Mouse (Mus musculus) adrenal gland, adult 2 months (tissue): ENCODE results near the gene Col6a3. TPM values are rescaled to one million over a fixed set of nuclear protein-coding genes. Genes with fewer than 3 reads are reported as not detected.

Source experiments
- DNase-seq: peaks from one replicate; pipeline ENCODE4 v3.0.0; 2021
- polyA plus RNA-seq: library from polyadenylated mRNA; depleted of rRNA; stranded (reverse); fragments of >200 nt; gene quantifications from 2 replicates; pipeline ENCODE4 v1.2.3, GENCODE M21; 2012
- total RNA-seq, 2 experiments: library from RNA; stranded (reverse); gene quantifications; 2 replicates each; pipeline ENCODE4 v1.2.3; 2021

The Col6a3 gene
- total and polyA plus RNA-seq, 3 experiments = 12.3 to 29.9 (median 19.8) TPM

DNA sequence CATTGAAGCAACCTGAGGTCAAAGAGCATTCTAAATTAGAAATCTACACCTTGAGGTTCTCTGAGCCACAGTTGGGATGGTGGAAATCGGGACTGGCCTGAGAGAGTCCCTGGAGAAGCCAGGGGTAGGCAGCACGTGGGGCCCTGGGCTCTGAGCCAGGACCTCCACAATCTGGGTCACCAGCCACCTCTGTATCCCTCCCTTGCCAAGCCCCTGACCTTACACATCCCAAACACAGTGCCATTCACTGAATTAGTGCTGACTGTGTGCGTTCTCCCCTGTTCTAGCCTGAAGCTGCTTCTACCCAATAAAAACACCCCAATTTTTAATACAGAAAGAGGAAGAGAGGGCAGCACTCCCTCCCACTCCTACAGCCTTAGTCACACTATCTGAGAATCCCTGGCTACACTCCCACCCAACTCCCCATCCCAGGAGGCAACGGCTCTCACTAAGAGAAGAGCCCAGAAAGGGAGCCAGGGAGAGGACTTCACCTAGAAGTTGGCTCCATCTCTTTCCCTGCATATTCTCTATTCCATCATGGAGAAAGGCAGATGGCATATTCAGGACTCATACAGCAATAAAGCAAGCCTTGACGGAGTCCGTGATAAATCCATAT, 46.4 kb downstream of the Col6a3 start:
- DNase-seq = peak; percentile 83

DNA sequence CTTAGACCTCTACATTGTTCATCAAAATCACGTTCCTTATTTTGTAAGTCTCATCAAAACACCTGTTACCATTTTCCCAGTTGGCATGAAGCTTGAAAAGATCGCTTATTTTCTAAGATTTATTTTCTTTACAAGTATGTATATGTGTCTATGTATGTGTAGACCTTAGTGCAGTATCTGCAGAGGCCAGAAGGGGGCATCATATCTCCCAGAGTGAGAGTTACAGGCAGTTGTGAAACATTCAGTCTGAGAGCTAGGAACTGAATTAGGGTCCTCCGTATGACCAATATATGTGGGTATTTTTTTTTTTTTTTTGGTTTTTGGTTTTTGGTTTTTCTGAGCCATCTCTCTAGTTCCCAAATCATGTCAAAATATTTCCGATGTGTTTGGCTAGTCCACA, 50.4 kb downstream of the Col6a3 start:
- DNase-seq = no peak

DNA sequence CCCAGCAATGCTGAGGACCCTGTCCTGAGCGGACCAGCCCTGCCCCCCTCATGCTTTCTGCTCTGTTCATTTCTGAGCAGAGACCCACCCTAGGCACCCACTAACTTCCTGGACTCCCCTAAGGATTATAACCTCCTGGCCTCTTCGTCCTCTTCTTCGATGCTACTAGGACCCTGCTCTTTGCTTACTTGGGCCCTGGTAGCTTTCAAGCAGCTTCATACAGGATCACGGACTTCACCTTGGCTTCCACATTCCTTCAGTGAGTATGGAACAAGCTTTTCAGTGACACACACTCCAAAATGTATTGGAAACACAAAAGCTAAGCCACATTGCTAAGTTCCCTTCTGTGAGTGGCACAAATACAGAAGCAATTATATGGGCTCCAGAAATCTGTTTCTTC, 52.8 kb downstream of the Col6a3 start:
- DNase-seq = no peak

DNA sequence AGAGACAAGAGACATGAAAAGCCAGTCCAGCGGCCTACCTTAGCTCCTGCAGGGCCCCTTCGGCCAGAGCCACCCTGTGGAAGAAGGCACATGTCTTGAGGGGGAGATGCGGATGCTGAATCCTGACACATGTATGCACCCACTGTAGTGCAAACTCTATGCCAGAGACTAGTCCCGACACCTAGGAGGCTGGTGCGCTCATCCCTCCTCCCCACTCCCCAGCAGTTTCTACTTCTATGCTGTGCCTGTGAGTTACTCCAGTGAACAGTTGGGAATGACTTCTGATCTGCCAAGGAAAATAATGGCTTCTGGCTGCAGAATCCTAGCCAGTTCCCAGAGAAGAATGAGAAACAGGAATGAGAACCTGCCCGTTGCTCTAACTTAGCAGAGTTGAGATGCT, 54.3 kb downstream of the Col6a3 start:
- no peak for DNase-seq

DNA sequence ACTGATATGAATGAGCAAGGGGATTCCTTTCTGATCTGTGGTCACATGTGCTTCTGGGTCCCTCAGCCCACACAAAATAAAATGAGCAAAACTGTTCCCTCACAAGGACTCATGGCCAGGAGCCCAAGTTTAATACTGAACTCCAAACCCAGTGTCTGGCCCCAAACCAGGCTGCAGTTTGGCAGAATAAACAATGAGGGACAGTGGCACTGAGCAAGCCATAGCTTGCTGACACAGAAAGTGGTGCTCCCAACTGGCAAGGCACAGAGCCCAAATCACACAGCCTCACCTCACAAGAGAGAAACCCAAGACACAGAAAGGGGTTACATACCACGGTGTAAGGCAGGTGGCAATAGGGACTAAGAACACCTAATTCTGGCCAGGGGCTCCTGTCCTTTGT, 63.3 kb downstream of the Col6a3 start:
- no peak for DNase-seq

DNA sequence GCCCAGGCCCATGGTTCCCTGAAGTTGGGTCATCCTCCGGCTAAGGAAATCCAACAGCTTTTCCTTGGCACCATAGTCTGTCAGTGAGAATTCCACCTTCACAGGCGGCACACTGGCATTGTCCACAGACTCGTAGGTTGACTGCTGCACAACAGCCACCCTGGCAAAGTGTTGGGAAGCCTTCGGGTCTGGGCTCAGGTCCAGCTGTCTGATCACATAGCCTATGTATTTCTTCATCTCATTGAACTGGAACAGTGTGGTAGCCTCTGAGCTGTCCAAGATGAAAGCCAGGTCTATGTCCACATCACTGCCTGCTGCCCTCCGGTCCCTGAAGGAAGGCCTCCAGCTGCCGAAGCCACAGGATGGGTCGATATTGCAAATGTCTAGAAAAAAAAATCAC, 64.7 kb downstream of the Col6a3 start:
- peak; percentile 63 for DNase-seq

DNA sequence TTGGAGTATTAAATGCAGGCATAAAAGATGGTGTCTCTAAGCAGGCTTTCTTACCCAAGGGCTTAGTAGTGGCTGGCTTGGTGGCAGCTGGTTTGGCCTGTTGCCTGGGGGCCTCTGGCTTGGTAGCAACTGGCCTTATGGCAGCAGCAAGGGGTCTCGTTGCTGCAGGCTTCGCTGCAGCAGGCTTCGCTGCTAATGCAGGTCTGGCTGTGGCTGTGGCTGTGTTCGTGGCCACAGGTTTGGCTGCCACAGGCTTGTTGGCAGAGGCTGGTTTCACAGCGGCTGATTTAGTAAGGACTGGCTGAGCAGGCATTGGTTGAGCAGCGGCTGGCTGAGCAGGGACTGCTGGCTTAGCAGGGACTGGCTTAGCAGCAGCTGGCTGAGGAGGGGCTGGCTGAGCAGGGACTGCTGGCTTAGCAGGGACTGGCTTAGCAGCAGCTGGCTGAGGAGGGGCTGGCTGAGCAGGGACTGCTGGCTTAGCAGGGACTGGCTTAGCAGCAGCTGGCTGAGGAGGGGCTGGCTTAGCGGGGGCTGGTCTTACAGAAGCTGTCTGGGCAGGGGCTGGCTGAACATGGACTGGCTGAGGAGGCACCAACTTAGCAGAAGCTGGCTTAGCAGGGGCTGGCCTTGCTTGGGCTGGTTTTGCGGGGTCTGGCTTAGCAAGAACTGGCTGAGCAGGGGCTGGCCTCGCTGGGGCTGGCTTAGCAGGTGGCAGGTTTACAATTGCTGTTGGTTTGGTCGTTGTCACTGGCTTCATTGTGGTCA, 68.1 kb downstream of the Col6a3 start:
- DNase-seq = peak; percentile 53

DNA sequence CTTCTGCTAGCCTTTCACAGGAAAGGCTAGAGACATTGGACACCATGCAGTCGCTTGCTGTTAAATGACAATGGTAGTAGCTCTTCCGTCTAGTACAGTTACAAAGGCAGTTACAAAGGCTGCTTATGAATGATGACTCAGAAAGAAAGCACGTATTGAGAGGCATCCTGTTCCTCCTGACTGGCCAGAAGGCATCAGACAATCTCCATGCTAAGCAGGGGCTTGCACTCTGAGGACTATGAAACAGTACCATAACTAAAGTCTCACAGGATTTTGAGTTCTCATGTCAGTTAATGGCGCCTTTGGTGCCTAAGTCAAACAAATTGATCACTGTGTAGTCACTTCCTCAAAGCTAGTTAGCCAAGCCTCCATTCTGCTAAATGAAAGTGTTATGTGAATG, 72.6 kb downstream of the Col6a3 start:
- no peak for DNase-seq

DNA sequence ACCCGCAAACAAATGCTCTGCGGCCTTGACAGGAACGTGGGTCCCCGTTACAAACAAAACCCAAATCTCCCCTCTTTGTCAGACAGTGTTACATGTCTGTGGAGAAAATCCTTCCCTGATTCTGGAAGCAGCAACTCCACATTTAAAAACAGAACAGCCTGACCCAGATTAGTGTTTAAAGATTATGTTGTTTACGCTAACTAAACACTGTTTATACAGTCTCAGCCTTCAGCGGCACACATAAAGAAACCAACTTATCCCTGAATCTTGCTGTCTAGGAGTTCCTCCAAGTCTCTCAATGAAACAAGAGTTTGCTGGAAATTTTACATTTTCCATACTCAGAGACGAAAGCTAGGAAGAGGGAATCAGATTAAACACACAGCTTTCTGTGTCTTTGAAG, 73.7 kb downstream of the Col6a3 start:
- DNase-seq = no peak

DNA sequence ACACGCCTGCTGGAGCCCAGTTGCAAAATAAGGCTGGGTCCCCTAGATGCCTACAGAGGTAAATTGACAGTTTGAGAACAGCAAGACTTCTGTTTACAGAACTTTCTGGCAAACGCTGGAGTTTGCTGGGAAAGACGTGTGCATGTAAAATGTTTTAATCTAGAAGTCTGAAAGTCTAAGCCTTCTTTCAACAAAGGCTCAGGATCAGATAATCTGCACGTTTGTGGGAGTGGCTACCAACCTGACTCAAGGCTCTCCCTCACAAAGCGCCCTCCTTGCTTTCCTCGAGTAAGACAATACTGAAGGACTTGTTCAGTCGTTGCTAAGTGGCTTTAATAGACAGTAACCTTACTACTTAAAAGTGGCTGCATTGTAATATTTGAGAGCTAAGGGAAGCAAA, 74.5 kb downstream of the Col6a3 start:
- no peak for DNase-seq

DNA sequence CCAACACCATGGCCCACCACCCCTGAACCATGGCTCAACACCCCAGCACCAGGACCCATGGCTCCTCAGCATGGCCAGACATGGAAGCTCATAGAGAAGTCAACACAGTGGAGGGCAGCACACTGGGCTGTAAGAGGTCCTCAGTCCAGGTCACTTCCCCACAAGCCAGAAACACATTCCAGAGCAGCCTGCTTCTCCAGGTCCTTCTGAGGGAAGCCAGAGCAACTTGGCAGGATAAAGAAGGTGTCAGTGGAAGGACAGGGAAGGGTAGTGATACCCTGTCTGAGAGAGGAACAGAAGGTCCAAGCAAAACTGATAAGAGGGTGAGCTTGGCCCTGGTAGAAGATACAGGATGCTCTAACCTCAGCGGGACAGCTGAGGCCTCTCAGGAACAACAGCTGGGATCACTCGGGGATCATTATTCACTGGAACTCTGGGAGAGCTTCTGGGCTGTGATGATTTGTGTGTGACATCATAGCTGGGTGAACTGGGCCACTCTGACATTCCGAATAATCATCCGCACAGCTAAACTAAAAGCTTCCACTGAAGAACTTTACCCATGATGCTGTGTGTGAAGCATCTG, 85.6 kb downstream of the Col6a3 start:
- DNase-seq = no peak

DNA sequence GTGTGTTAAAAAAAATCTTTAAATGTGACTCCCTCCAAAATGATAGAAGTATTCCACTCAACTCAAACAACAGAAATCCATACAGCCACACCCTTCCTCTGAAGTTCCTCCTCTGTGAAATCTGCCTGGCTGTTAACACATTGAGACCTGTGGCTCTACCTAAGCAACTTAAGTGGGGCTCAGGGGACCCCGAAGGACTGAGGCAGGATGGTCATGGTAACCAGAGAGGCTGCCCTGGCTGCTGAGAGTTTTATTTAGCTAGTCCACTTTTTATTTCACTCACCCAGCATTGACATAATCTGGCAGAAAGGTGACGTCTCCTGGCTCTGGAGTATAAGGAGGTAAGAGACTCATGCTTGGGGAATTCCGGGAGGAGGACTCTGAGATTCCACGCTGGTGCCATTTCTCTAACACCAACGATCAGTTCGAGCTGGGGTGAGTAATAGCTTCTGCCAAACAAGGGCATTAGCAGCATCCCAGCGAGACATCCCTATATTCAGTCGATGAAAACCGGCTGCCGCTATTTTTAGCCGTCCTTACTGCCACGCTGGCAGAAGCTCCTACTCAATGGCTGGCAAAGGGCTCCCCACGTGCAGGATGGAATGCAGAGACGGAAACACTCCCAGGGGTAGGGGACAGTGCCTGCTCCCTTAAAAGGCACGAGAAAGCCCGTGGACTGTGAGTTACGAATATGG, 89.8 kb downstream of the Col6a3 start:
- DNase-seq = no peak

DNA sequence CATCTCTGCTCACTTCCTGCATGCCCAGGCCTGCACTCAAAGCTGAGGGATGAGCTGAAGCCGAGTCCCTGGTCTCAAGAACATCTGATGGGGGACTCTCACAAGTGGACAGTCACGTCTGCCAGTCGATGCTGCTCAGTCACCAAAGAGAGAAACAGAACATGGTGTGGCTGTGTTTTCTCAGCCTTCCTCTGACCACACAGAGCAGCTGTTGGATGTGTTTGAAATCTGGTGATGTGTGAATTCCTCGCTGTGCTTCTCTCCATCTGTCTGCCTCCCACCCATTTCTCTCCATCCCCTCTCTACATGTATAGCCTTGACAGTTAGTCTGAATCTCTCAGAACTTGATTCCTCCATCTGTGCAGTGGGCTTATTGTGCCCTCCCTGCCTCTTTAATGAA, 92.5 kb downstream of the Col6a3 start:
- no peak for DNase-seq

DNA sequence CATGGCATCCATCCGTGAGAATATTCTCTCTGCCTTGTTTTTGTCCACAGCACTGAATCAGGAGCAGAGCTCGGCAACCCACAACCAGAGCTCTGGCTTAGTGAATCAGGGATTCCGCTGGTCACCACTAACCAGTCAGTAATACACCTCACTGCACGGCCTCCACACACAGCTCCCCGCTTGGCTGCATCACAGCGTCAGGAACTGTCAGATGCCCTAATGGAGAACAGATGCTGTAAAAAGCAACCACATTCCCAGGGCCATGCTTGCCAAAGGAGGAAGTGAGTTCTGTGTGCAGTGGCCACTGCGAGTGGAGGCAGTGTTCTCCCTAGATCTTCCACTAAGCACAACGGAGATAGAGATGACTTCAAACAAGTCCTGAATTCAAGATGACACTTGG, 93.6 kb downstream of the Col6a3 start:
- no peak for DNase-seq

DNA sequence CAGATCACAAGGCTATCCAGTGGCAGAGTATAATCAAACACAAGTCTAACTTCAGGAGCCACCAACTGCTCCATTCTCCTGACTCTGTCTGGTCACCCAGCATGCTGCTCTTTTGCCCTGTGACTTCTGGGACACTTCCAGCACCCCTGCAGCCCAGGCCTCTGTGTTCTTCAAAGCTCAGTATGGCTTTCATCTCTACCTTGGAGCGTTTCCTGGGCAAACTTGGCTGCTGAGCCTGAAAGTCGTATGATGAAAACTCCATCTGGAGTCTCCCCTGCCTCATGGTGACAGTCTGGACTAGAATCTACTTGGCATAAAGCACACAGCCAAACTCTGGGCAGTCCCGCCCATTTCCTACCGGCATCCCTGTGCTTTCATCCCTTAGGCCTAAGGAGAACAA, 95.2 kb downstream of the Col6a3 start:
- no peak for DNase-seq

DNA sequence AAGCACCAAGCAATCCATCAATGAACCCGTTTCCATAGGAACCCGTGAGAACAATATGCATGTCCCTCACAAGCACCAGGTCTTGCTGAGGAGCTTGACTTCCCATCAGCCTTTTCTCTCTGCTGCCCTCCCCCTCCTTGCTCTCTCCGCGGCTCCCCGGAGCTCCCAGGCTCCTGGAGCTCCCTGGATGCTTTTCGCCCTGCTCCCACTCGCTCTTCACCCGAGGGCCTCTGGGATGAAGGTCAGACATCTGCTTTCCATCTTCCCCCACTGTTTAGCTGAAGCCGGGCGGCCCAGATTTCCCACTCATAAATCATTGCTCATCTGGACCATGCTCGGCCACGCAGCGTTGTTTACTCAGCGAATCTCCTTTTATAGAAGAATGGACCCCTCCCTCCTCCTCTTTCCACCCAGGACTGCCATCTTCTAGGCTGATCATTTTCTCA, 99.8 kb downstream of the Col6a3 start:
- peak; percentile 58 for DNase-seq

DNA sequence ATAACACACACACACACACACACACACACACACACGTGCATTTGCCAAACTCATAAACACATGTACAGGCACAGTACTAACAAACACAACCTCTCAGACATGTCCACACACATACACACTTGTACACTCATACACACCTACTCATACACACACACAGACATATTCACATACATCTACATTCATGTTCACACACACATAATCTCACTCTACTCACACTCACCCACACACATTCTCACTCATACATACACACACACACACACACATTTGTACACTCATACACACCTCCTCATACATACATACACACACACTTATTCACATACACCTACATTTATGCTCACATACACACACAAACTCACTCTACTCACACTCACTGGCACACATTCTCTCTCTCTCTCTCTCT, 100.3 kb downstream of the Col6a3 start:
- no peak for DNase-seq

DNA sequence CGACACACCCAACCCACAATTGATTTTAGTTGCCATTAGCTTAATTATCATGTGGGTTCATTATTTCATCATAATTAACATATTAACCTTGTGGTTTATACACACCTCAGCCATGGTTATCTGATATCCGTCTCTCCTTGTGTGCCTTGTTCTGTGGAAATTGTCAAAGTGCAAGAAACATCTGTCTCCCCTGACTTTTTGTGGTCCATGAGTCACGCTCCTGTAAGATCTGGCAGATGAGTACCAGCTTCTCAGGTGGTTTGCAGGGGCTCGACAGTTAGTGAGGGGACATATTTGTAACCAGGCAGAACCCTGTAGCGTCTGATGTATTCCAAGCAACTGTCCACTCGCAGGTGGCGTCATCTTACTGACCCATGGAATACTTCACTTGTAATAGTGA, 101.1 kb downstream of the Col6a3 start:
- no peak for DNase-seq

DNA sequence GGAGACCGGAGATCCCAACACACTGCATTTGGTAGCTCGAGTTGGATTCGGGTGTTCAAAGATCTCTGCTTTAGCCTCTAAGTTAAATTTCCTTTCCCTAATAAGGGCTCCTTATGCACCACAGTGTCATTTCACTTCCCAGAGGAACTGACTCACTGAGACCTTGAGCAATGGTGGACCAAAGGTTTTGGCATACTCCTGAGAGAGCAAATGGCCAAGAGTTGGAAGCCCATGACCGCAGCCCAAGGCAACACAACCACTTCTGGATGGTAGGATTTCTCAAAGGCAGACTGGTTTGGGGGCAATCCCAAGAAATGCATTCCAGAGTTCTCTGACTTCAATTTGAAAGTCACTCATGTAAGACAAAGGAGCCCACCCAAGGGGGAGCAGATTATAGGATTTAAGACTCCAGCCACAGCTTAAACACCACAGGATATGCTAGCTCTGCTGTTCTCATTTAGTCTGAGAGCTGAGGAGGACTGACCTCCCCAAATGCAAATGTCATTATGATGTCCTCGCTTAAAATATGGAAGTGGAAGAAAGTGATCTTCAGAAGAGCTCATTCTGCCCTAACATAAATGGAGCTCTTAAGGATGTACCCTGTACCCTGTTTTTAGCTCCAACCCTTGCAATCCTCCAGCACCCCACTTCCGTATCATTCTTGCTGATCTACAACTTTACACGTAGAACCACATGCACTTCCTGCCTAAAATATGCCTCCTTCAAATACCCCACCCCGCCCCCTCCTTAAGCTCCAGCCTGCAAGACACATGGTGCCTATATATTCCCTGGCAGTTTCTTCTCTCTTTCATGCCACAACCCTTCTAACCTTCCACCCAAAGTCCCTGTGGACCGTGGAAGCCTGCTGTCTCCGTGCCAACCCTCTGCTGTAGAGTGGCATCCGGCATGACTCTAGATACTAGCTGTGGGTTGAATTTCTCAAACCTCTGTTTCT, 103.3 kb downstream of the Col6a3 start:
- peak; percentile 30 for DNase-seq

DNA sequence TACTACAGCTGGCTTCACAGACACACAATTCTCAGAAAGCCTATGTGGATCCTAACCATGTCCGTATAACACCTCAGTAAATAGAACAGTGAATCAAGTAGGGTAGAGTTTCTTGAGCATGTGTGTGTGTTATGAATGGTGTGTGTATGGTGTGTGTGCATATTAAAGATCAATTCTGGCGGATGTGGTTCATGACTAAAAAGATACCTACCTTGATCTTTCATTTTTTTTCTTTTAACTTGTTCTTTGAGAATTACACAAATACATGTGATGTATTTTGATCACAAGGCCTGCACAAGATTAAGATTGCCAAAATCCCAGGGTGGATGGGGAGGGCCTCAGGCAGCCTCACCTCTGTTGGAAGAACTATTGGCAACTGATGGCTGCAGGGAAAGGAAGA, 104.9 kb downstream of the Col6a3 start:
- no peak for DNase-seq

DNA sequence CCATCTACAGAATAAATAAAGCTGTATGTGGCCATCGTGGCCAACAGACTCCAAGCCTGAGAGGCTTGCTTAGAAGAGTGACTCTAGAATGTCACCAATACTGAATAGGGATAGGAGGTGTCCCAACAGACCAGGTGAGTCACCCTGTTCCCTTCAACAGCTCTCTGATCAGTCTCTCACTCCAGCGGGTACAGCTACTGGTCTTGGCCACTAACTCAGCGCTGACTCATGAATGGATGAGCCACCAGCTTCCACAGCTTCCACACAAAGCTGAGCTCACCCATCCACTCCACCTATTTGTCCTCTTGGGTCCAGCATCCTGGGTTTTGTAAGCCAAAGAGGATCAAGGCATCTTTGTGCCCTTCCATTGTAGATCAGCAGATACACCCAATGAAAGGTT, 114.3 kb downstream of the Col6a3 start:
- peak; percentile 59 for DNase-seq

DNA sequence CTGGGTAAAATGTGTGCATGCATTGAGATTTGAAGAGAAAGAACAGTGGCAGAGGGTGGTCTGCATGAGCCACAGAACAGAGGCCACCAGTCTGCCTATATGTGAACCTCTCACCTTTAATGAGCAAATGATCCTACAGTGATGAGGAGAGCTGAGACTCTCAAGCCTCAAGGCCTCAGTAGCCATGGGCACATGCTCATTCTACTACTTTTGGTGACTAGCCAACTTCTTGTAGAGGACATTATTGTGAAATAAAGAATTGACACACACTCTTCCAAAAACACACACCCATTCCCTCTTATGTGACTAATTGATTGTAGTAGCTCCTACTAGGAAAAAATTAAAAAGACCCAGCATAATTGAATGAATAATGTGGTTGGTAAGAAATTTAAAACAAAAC, 120.0 kb downstream of the Col6a3 start:
- DNase-seq = no peak
